Mouse (Mus musculus) embryonic fibroblast, embryonic 13.5 days (primary cell): ENCODE measurements around the gene Tmem56.
A peak's percentile ranks its signal among the peaks of the same experiment; 100 is the strongest.

ENCODE experiments used
- CTCF ChIP-seq: IDR thresholded peaks from 2 replicates; pipeline ENCODE4 v1.5.1; 2011; ENCODE audit warnings: mild to moderate bottlenecking, control low read depth, low read length, moderate library complexity, borderline replicate concordance; ENCODE audit not compliant: insufficient read depth
- POLR2A ChIP-seq: IDR thresholded peaks from 2 replicates; pipeline ENCODE4 v1.6.1; 2011; ENCODE audit warnings: low read depth, mild to moderate bottlenecking, control low read depth, low read length, moderate library complexity

DNA sequence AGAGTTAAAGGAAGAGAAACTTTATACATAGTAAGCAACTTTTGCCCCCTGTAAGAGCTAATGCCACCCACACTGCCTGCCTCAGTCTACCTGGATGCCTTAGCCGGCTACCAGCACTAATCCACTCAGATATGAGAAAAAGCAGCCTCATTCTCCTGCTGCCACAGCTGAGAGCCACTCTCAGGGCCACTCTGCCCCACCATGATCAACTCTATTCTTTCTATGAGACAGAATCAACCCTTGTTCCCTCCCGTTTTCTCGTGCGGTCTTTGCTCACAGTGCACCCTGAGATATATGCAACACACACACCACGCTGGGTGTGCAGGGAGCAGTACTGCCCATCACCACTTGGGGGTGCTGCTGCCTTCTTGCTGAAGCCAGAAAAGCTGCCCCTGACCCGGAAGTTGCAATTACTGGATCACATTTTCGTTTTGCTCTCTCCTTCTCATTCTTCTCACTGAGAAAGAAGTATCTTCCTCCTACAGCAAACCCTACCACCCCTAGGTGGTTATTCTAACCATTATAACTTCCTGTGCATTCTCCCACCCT lies 119.6 kb downstream of the Tmem56 start:
- TF ChIP-seq CTCF, result peak; percentile 82; the same call in 1 of the 2 replicates
- no peak for TF ChIP-seq POLR2A
